Mouse (Mus musculus) skeletal muscle tissue, adult 2 months (tissue): ENCODE measurements around the gene Lsm12.

ENCODE experiments used
- DNase-seq: peaks from one replicate; pipeline ENCODE4 v3.0.0-alpha.2; 2012; ENCODE audit warnings: low read depth, low spot score

Lsm12 gene

DNA sequence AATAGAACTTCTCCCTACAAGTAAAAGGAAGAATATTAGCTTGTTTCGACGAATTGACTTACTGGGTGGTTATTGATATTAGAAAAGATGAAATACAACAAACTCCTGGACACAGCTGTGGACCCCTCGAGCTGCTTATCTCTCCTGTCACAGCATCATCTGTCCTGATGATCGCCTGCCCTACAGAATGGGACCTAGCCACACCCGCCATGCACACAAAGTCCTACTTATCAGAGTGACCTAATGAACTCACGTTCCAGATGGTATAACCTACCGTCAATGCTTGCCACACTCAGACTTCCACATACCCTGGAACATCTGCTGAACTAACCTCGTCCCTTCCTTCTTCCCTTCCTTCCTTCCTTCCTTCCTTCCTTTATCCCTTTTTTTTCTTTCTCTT lies 68.9 kb downstream of the Lsm12 start:
- DNase-seq = no peak
